11 mouse cellular contexts compared by ENCODE assay signal in genomic region chr4:136828664-136829569, GRCm38 (mm10). TPM values are rescaled to one million over a fixed set of nuclear protein-coding genes. Genes with fewer than 3 reads are reported as not detected.
DNase-seq lines count a peak whose midpoint lies in the region; ATAC-seq lines count a peak whose summit lies in the region.
"Had no signal": no experiment of that assay in that cellular context is flagged by ENCODE, and none has a peak within 500 bp of the region (broad histone marks: within the 10 kb centered on the region; RNA-seq: fewer than 3 reads in every experiment).

No protein-coding gene starts in this region.

- ATAC-seq in lung, embryonic 15.5 days (ENCODE audit: borderline replicate concordance, extremely low read depth, low FRiP score, low TSS enrichment), result no peak
- ATAC-seq in embryonic facial prominence, embryonic 13.5 days (ENCODE audit: insufficient number of reproducible peaks, insufficient read depth, low FRiP score, low TSS enrichment, low read depth), result no peak
- no peak for ATAC-seq in limb, embryonic 13.5 days (ENCODE audit: low FRiP score, low read depth)
- ATAC-seq: Patski had no signal

- DNase-seq in cerebellum, postnatal 25 days, result peak; percentile 38 to 66
- DNase-seq in cerebellum, postnatal 36 days, result no peak
- DNase-seq in lung, postnatal 14 days, result no peak
- no peak for DNase-seq in frontal cortex, postnatal 14 days (ENCODE audit: low spot score in 2 of 2)
- no peak for DNase-seq in gastrocnemius, postnatal 36 days
- DNase-seq: heart, adult 18-20 months; heart, postnatal 36 days had no signal

- no peaks in the 10 kb centered on the region for H3K9me3 ChIP-seq in lung, embryonic 15.5 days
- no peaks in the 10 kb centered on the region for H3K9me3 ChIP-seq in embryonic facial prominence, embryonic 13.5 days
- H3K9me3 ChIP-seq in limb, embryonic 13.5 days, result no peaks in the 10 kb centered on the region

- H3K36me3 ChIP-seq in lung, embryonic 15.5 days, result no peaks in the 10 kb centered on the region
- H3K36me3 ChIP-seq in embryonic facial prominence, embryonic 13.5 days, result peaks cover 4% of the 10 kb centered on the region; the same call in 1 of the 2 replicates
- H3K36me3 ChIP-seq in limb, embryonic 13.5 days, result peaks cover 12% of the 10 kb centered on the region; the same call in 1 of the 2 replicates

- H3K27me3 ChIP-seq in lung, embryonic 15.5 days, result peaks cover 34% of the 10 kb centered on the region
- H3K27me3 ChIP-seq in embryonic facial prominence, embryonic 13.5 days, result no peaks in the 10 kb centered on the region
- H3K27me3 ChIP-seq in limb, embryonic 13.5 days, result peaks cover 8% of the 10 kb centered on the region
- H3K27me3 ChIP-seq: Patski had no signal

- H3K4me3 ChIP-seq in lung, embryonic 15.5 days, result no peak overlapping the region
- H3K4me3 ChIP-seq in embryonic facial prominence, embryonic 13.5 days, result no peak overlapping the region
- no peak overlapping the region for H3K4me3 ChIP-seq in limb, embryonic 13.5 days

- H3K4me2 ChIP-seq in lung, embryonic 15.5 days, result no peak overlapping the region; the same call in 1 of the 2 replicates
- H3K4me2 ChIP-seq in embryonic facial prominence, embryonic 13.5 days, result peak overlapping the region; percentile 11; the same call in 1 of the 2 replicates
- peak overlapping the region; percentile 9; the same call in 1 of the 2 replicates for H3K4me2 ChIP-seq in limb, embryonic 13.5 days (replicated peaks)

- 0 out of 2 replicates have a peak overlapping the region, but pooled peaks have one; percentile 4 for H3K27ac ChIP-seq in lung, embryonic 15.5 days
- 0 out of 2 replicates have a peak overlapping the region, but pooled peaks have one; percentile 11 for H3K27ac ChIP-seq in embryonic facial prominence, embryonic 13.5 days
- no peak overlapping the region for H3K27ac ChIP-seq in limb, embryonic 13.5 days

- no peak overlapping the region for H3K9ac ChIP-seq in lung, embryonic 15.5 days
- 0 out of 2 replicates have a peak overlapping the region, but pooled peaks have one; percentile 37 for H3K9ac ChIP-seq in embryonic facial prominence, embryonic 13.5 days
- no peak overlapping the region for H3K9ac ChIP-seq in limb, embryonic 13.5 days

- intact Hi-C loops in gastrocnemius, postnatal 36 days (cut with DNase I), result no loop called here

- H3K4me1 ChIP-seq in lung, embryonic 15.5 days, result peaks cover 65% of the 10 kb centered on the region
- H3K4me1 ChIP-seq in embryonic facial prominence, embryonic 13.5 days, result peaks cover 44% of the 10 kb centered on the region
- H3K4me1 ChIP-seq in limb, embryonic 13.5 days, result peaks cover 51% of the 10 kb centered on the region

- WGBS in lung, embryonic 15.5 days, result 30% methylated on average over 11 of the region's 11 CpGs
- WGBS in embryonic facial prominence, embryonic 13.5 days, result 32% methylated on average over 11 of the region's 11 CpGs
- 27% methylated on average over 11 of the region's 11 CpGs for WGBS in limb, embryonic 13.5 days

RNA-seq across cellular contexts. Expression of gene Ephb2, which starts 6.9 kb away (rescaled TPM):
- 5.1 and 5.8 TPM in 2 replicates for polyA plus RNA-seq in lung, embryonic 15.5 days (2015; fragmentation: Nextera tagmentation; extraction: Ambion mirVana)
- polyA plus RNA-seq in embryonic facial prominence, embryonic 13.5 days (2015; fragmentation: Nextera tagmentation; extraction: Ambion mirVana), result 7.9 and 13.3 TPM in 2 replicates
- polyA plus RNA-seq in limb, embryonic 13.5 days (2015; fragmentation: Nextera tagmentation; extraction: Ambion mirVana), result 10.3 and 10.9 TPM in 2 replicates
- total RNA-seq in gastrocnemius, postnatal 36 days (2021), result under 1 TPM; 0.87 to 0.94 TPM

RNA-seq across cellular contexts. Expression of gene C1qb, which starts 57.1 kb away (rescaled TPM):
- polyA plus RNA-seq in lung, embryonic 15.5 days (2015; fragmentation: Nextera tagmentation; extraction: Ambion mirVana), result 46.4 and 51.0 TPM in 2 replicates
- 38.0 and 40.2 TPM in 2 replicates for polyA plus RNA-seq in embryonic facial prominence, embryonic 13.5 days (2015; fragmentation: Nextera tagmentation; extraction: Ambion mirVana)
- polyA plus RNA-seq in limb, embryonic 13.5 days (2015; fragmentation: Nextera tagmentation; extraction: Ambion mirVana), result 39.7 and 41.0 TPM in 2 replicates
- 10 to 100 TPM in 1 of 2 experiments, 1 to 10 TPM in 1; 9.9 to 13.7 TPM for total RNA-seq in gastrocnemius, postnatal 36 days (2021)
- polyA plus RNA-seq: Patski had no signal

Comparison
In these comparisons a context has a peak if more than half of its experiments do, and no peak if none do; other contexts are left out.
1. DNase-seq: peak in cerebellum, postnatal 25 days (2 of 2); none in cerebellum, postnatal 36 days (0 of 2), lung, postnatal 14 days (single experiment), frontal cortex, postnatal 14 days (0 of 2) and gastrocnemius, postnatal 36 days (0 of 2).